Mouse (Mus musculus): ENCODE results near the gene Pcp4l1.

DNA sequence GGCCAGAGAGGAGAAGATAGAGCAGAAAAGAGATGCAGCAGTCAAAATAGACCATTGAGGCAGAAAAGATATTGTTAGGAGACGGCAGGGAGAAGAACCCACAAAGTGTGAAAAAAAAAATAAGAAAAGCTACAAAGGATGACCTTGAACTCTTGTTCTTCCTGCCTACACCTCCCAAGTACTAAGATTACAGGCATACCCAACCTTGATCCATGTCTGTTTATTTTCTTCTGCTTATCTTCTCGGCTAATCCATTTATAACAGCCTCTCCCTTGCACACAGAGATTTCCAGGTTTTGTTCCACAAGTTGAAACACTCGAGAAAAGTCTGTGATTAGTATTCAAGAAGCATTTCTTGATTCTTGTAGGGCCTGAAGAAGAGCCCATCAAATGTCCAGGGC is 26.2 kb downstream of the Pcp4l1 start:
- TF ChIP-seq CTCF (conservative IDR thresholded peaks at IDR 0.05; ENCODE audit: low read length) (no peak), NANOG (IDR thresholded peaks at IDR 0.05; ENCODE audit: borderline replicate concordance, low read length) (no peak), POU5F1 (IDR thresholded peaks at IDR 0.05; ENCODE audit: borderline replicate concordance, low read length) (no peak)
